Mouse (Mus musculus): ENCODE data around the gene Enah.

- no peak for TF ChIP-seq POLR2A (IDR thresholded peaks at IDR 0.05; ENCODE audit: low read depth, low read length)
- no peak for TF ChIP-seq CTCF (IDR thresholded peaks at IDR 0.05; ENCODE audit: borderline replicate concordance, insufficient read depth, low read length)
Measured at GRCm38 (mm10) chr1:181958392-181958791, 61.4 kb downstream of the Enah start.

Data from embryonic fibroblast, embryonic 13.5 days (primary cell).